Mouse (Mus musculus) layer of hippocampus, postnatal 36 days (tissue): ENCODE data around the gene Drc3. TPM values are rescaled to one million over a fixed set of nuclear protein-coding genes. Genes with fewer than 3 reads are reported as not detected.

ENCODE experiments used
- DNase-seq, 2 experiments: peaks; one replicate each; pipeline ENCODE4 v3.0.0; 2022
- total RNA-seq, 2 experiments: library from RNA; stranded (reverse); gene quantifications; 2 replicates each; pipeline ENCODE4 v1.2.3; 2021

Gene Drc3
- 1 to 10 TPM; 6.7 to 7.6 TPM for total RNA-seq

DNA sequence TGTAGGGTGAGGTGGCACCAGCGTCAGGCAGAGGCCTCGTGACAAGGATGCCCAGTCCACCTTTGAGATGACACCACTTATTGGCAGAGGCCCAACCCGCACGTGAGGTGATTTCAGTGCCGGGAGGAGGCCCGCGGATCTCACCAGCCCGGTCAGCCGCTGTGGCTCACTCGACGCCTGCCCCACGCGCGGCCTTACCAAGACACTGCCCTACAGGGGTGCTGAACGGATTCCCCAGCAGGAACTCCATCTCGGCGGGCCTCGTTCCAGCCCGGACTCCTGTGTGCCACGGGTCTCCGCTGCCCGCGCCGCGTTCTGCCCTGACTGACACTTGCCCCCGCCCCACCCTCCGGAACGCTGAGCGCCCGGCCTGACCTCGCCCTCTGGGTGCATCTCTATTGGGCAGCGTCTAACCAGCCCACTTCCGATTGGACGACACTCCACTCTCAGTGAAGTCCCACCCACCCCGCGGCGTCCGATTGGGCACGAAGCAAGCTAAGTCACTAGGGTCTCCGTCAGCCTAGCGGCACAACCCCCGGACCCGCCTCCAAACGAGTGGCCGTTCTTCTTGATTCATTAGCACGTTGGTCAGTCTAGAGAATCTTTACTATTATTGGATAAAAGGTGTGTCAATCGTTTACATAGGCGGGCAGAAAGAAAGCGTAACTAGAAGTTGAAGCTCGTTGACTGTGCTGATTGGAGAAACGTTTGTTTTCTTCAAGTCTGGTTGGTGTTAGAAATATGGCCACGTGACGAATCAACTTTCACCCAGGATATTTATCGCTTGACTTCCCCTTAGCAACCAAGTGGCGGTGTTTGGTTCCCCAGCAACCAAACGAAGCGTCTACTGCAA, at the start of gene Drc3, which contains the start of gene Tom1l2:
Drc3 (plus strand) TSS at position 771 of the 853 bp plus-strand sequence.
Tom1l2 (minus strand) TSS at position 347 of the 853 bp plus-strand sequence.
- DNase-seq: peak; percentile 99

DNA sequence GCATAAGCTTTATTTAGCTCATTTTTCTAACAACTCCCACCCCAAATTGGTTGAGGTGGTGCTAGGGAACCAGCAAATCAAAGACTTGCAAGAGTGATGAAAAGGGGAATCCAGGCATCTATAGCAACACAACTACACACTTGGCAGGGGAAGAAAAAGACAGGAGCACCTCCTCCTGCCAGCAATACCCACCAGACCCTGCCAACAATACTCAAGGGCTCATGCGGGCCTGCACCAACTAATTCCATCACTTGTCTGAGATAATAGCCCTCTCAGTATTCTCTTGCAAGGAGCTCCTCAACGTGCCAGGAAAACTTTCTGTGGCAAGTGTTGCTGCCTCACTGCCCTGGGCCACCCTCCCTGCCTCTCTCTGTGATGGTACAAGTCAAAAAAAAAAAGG, 49.6 kb upstream of the Drc3 start:
- DNase-seq: no peak

- no peak for DNase-seq
Observed at GRCm38 (mm10) chr11:60305611-60306010, 47.5 kb upstream of the Drc3 start.

DNA sequence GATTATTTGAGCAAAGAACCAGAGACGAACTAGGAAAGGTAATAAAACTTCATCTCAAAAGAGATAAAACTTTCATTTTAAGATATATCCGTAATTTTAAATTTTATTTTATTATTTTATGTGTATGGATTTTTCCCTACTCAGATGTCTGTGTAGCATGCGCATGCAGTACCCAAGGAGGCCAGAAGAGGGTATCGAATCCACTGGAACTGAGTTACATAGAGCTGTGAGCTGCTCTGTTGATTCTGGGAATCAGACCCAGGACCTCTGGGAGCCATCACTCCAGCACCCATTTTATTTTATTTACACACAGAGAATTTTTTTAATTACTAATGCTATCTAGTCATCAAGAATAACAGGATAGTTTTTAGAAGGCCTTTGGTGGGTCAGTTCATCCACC, 46.3 kb upstream of the Drc3 start:
- no peak for DNase-seq

DNA sequence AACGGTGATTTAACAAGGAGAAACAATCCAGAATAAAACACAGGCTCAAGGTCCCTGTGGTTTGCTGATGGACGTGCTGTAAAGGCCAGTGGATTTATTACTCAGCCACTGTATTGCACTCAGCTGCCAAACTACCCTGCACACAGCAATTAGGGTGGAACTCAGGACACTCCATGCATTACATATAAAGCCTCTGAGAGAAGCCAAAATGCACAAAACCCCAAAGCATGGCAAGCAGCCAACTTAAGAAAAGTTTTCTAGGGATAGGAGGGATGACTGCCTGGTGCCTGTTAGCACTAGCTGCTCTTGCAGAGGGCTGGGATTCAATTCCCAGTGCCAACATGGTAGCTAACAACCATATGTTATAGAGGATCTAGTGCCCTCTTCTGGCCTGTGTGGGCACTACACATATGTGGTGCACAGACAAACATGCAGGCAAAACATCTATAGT, 45.7 kb upstream of the Drc3 start:
- no peak for DNase-seq

GRCm38 (mm10) chr11:60308061-60308460, 45.1 kb upstream of the Drc3 start:
- DNase-seq: no peak

DNA sequence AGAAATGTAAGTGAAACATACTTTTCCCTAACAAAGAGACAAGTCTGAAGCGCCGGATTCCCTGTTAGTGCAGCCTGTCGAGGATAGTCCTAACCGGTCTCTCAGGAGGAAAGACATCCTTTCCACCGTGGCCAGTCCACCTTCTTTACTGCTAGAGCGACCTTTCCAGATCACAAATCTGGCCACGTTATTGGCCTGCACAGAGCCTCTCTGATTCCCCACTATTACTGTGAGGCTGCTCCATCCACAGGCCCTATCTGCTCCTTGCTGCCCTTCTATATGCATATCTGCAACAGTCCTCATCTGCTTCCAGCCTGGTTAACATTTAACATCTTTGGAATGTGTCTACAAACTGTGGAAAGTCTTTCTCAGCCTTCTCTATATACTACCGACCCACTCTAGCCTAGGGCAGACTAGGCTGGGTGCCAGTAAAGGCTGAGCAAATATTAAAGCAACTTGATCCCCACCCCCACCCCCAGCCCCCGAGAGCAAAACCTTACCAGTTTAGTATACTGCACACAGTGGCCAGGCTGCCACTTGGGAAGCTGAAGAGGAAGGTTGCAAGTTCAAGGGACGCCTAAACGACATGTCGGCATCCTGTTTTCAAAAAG, 44.5 kb upstream of the Drc3 start:
- no peak for DNase-seq

GRCm38 (mm10) chr11:60309875-60310274, 43.3 kb upstream of the Drc3 start:
- no peak for DNase-seq

GRCm38 (mm10) chr11:60311025-60311854, 41.9 kb upstream of the Drc3 start:
- DNase-seq: peak; percentile 78 to 86

DNA sequence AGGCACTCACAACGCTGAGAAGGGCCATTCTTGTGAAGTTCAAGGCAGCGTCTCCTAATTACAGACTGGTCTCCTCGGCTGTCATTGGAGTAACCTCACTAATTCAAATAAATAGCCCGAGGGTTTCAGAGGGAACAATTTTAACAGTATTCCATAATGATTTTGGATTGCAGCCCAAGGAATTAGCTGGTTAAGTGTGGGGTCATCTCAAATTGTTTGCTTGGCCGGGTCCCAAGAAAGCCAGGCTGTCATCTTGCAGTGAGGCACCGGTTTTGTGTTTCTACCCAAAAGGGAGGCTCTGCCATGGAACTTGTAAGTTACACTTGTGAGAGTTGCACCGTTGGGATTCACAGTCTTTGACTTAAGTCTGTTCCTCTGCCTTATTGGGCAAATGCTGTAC, 36.9 kb upstream of the Drc3 start:
- no peak for DNase-seq

DNA sequence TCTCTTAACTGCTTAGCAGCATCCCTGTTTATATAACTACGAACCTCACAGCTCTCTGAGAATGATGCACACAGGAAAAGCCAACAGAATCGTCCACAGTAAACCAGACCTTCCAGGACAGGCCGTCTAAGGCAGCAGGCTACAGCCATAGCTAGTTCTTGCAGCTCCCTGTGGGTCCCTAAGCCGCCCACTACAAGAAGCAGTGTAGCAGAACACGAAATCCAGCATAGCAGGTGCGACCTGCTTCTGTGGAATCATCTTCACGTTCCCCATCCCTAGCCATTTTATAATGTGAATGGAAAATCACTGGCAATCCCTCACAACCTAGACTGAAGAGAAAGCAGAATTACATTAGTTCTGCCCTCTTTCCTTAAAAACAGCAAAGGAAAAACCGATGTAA, 36.2 kb upstream of the Drc3 start:
- no peak for DNase-seq

GRCm38 (mm10) chr11:60317376-60318102, 35.6 kb upstream of the Drc3 start:
- no peak for DNase-seq

GRCm38 (mm10) chr11:60318716-60319115, 34.4 kb upstream of the Drc3 start:
- DNase-seq: peak in 1 of 2 experiments; percentile 38

- no peak for DNase-seq
Observed at GRCm38 (mm10) chr11:60319257-60320066, 33.7 kb upstream of the Drc3 start.

- DNase-seq: no peak
Observed at GRCm38 (mm10) chr11:60320426-60321037, 32.6 kb upstream of the Drc3 start.

GRCm38 (mm10) chr11:60321438-60321837, 31.7 kb upstream of the Drc3 start:
- DNase-seq: no peak

GRCm38 (mm10) chr11:60323731-60324130, 29.4 kb upstream of the Drc3 start:
- no peak for DNase-seq

DNA sequence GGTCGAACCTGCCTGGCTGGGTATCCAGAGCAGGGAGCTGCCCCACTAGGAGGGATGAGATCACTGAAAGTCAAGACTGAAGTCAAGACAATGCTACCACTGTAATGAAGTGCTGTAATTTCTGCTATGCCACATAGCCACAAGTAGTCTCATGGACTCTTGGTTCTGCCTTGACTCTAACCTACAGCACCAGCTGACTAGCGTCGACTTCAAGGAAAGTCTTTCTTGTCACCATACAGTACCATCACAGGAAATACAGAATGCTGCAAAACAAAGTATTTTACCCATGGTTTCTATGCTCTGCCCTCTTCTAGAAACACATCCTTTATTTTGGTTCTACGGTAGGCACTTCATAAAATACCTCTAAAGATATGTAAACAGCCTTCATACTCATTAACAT, 22.6 kb upstream of the Drc3 start:
- no peak for DNase-seq

GRCm38 (mm10) chr11:60333461-60333860, 19.7 kb upstream of the Drc3 start:
- DNase-seq: no peak

- DNase-seq: no peak
Observed at GRCm38 (mm10) chr11:60334124-60334523, 19.0 kb upstream of the Drc3 start.

- DNase-seq: no peak
Observed at GRCm38 (mm10) chr11:60335771-60336170, 17.4 kb upstream of the Drc3 start.
